Mouse (Mus musculus) cerebellum, adult 8-10 months (tissue): ENCODE results near the gene Rps3.

Experiments
- DNase-seq: peaks from one replicate; pipeline ENCODE4 v3.0.0; 2022

The Rps3 gene

GRCm38 (mm10) chr7:99474836-99475561, 8.5 kb downstream of the Rps3 start:
- DNase-seq = no peak

- DNase-seq = peak; percentile 53
These were observed 9.7 kb downstream of the Rps3 start for GRCm38 (mm10) chr7:99473638-99474407.

GRCm38 (mm10) chr7:99471578-99471977, 12.0 kb downstream of the Rps3 start:
- DNase-seq = no peak

- DNase-seq = no peak
These were observed 13.7 kb downstream of the Rps3 start for GRCm38 (mm10) chr7:99469680-99470405.

- no peak for DNase-seq
These were observed 15.0 kb downstream of the Rps3 start for GRCm38 (mm10) chr7:99468283-99469132.

- peak; percentile 72 for DNase-seq
These were observed 15.6 kb downstream of the Rps3 start for GRCm38 (mm10) chr7:99467916-99468282.

- no peak for DNase-seq
These were observed 17.7 kb downstream of the Rps3 start, which contains the start of gene Klhl35 for GRCm38 (mm10) chr7:99465811-99466210. Gene Klhl35, plus strand, starts transcription at chr7:99466004.

- DNase-seq = no peak
These were observed 20.4 kb downstream of the Rps3 start for GRCm38 (mm10) chr7:99463120-99463519.

GRCm38 (mm10) chr7:99459888-99460652, 23.5 kb downstream of the Rps3 start:
- DNase-seq = no peak

- DNase-seq = no peak
These were observed 24.7 kb downstream of the Rps3 start for GRCm38 (mm10) chr7:99458849-99459248.

GRCm38 (mm10) chr7:99454044-99454443, 29.5 kb downstream of the Rps3 start:
- DNase-seq = no peak

GRCm38 (mm10) chr7:99452859-99453258, 30.7 kb downstream of the Rps3 start:
- DNase-seq = no peak

GRCm38 (mm10) chr7:99450703-99451102, 32.8 kb downstream of the Rps3 start:
- peak; percentile 78 for DNase-seq

GRCm38 (mm10) chr7:99449751-99450150, 33.8 kb downstream of the Rps3 start:
- no peak for DNase-seq

- DNase-seq = no peak
These were observed 34.5 kb downstream of the Rps3 start for GRCm38 (mm10) chr7:99449063-99449462.

GRCm38 (mm10) chr7:99448619-99449018, 34.9 kb downstream of the Rps3 start:
- DNase-seq = no peak

- no peak for DNase-seq
These were observed 36.2 kb downstream of the Rps3 start for GRCm38 (mm10) chr7:99447323-99447722.

- DNase-seq = no peak
These were observed 37.7 kb downstream of the Rps3 start for GRCm38 (mm10) chr7:99445833-99446232.

- DNase-seq = no peak
These were observed 39.5 kb downstream of the Rps3 start for GRCm38 (mm10) chr7:99444012-99444411.

- DNase-seq = no peak
These were observed 40.4 kb downstream of the Rps3 start for GRCm38 (mm10) chr7:99443164-99443563.

GRCm38 (mm10) chr7:99441534-99442072, 41.9 kb downstream of the Rps3 start:
- no peak for DNase-seq

- no peak for DNase-seq
These were observed 44.7 kb downstream of the Rps3 start for GRCm38 (mm10) chr7:99438881-99439280.
